Mouse (Mus musculus) kidney, adult 2 months (tissue): Measurements from ENCODE around the gene Rgs17.

Experiments used
- CTCF ChIP-seq: fragments of 200-500 bp; conservative IDR thresholded peaks from 2 replicates; pipeline ENCODE4 v1.5.1; 2011; ENCODE audit warnings: low read depth, mild to moderate bottlenecking, control low read depth, low read length, moderate library complexity, mixed read lengths; ENCODE audit not compliant: insufficient read depth, insufficient read length
- POLR2A ChIP-seq: fragments of 200-500 bp; IDR thresholded peaks from one replicate; pipeline ENCODE4 v1.6.1; 2011; ENCODE audit warnings: low read depth, low read length, control low read depth

DNA sequence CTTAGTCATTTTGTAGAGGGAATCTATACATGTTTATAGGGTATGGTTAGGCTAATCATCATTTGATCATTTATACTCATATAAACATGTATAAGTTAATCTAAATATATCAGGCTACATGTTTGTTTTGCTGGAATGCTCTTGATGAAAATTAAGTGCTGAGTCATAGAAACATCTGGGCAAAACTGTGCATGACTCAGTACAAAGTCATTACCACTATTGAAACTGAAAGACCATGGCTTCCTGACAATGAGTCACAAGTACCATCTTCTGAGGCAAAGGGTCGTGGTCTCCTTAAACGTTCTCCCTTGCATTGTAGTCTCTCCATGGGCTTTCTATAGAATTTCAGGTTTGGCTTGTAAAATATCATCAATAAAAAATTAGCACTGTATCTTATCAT is 45.5 kb upstream of the Rgs17 start:
- TF ChIP-seq CTCF = no peak
- TF ChIP-seq POLR2A = no peak
